Mouse (Mus musculus): ENCODE measurements around the gene a. TPM values are rescaled to one million over a fixed set of nuclear protein-coding genes. Genes with fewer than 3 reads are reported as not detected.

a gene
- polyA plus RNA-seq, 1 experiment from 2014 or later, result 5.3 TPM

DNA sequence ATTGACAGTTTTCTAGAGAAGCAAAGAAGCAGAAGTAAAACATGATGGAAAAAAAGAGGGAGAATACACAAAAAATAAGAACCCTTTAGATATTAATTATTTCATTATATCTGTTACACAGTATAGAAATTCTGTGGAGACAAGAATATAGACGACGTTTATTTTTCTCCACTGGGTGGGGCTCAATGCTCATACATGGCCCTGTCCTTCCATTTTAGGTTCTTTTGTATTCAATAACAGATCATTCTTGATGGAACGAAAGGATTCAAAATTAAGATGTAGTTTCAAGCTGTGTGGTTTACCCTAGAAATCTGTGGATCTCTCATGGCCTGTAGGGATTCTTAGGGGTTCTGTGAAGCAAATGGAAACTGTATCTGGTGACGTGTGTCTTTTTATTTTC is 142.7 kb downstream of the a start:
- H3K9me3 ChIP-seq (ENCODE audit: control insufficient read depth, low read length), result no peaks in the 10 kb centered on the region
- H3K27ac ChIP-seq (replicated peaks; ENCODE audit: low read depth, low read length), result no peak overlapping the region
- H3K9ac ChIP-seq (ENCODE audit: low read depth, low read length), result no peak overlapping the region
- no peaks in the 10 kb centered on the region for H3K27me3 ChIP-seq (replicated peaks; ENCODE audit: control insufficient read depth, insufficient read depth, low read length)
- ATAC-seq (ENCODE audit: low read depth), result no peak
- no peaks in the 10 kb centered on the region for H3K36me3 ChIP-seq (ENCODE audit: control insufficient read depth, insufficient read depth, low read length)
- no peak overlapping the region for H3K4me3 ChIP-seq (ENCODE audit: low read depth, low read length)
- H3K4me2 ChIP-seq (ENCODE audit: low read depth, low read length), result no peak overlapping the region
- H3K4me1 ChIP-seq (ENCODE audit: control insufficient read depth, insufficient read depth, low read length), result no peaks in the 10 kb centered on the region
- WGBS, result 37% methylated on average over 4 of the region's 4 CpGs
- peak; percentile 55 for DNase-seq (ENCODE audit: low spot score)

- no peak for ATAC-seq (ENCODE audit: low read depth)
- WGBS, result 63% methylated on average over 6 of the region's 6 CpGs
- H3K4me1 ChIP-seq (ENCODE audit: control insufficient read depth, insufficient read depth, low read length), result no peaks in the 10 kb centered on the region
- no peak overlapping the region for H3K4me2 ChIP-seq (ENCODE audit: low read depth, low read length)
- H3K9me3 ChIP-seq (ENCODE audit: control insufficient read depth, low read length), result no peaks in the 10 kb centered on the region
- no peak for DNase-seq (ENCODE audit: low spot score)
- H3K27ac ChIP-seq (replicated peaks; ENCODE audit: low read depth, low read length), result no peak overlapping the region
- H3K9ac ChIP-seq (ENCODE audit: low read depth, low read length), result no peak overlapping the region
- no peak overlapping the region for H3K4me3 ChIP-seq (ENCODE audit: low read depth, low read length)
- no peaks in the 10 kb centered on the region for H3K36me3 ChIP-seq (ENCODE audit: control insufficient read depth, insufficient read depth, low read length)
- H3K27me3 ChIP-seq (replicated peaks; ENCODE audit: control insufficient read depth, insufficient read depth, low read length), result no peaks in the 10 kb centered on the region
These were observed 144.9 kb downstream of the a start for GRCm38 (mm10) chr2:154936106-154936505.

GRCm38 (mm10) chr2:154936536-154937155 is 145.4 kb downstream of the a start:
- ATAC-seq (ENCODE audit: low read depth) (no peak), DNase-seq (ENCODE audit: low spot score) (no peak)
- Histone ChIP-seq H3K4me1 (ENCODE audit: control insufficient read depth, insufficient read depth, low read length) (0 out of 2 replicates have a peak, but pooled peaks cover under 1% of the 10 kb centered on the region), H3K9ac (ENCODE audit: low read depth, low read length) (no peak overlapping the region), H3K27ac (replicated peaks; ENCODE audit: low read depth, low read length) (no peak overlapping the region), H3K27me3 (replicated peaks; ENCODE audit: control insufficient read depth, insufficient read depth, low read length) (no peaks in the 10 kb centered on the region), H3K9me3 (ENCODE audit: control insufficient read depth, low read length) (no peaks in the 10 kb centered on the region), H3K4me3 (ENCODE audit: low read depth, low read length) (no peak overlapping the region), H3K36me3 (ENCODE audit: control insufficient read depth, insufficient read depth, low read length) (no peaks in the 10 kb centered on the region), H3K4me2 (ENCODE audit: low read depth, low read length) (no peak overlapping the region)
- WGBS, result 61% methylated on average over 11 of the region's 11 CpGs

DNA sequence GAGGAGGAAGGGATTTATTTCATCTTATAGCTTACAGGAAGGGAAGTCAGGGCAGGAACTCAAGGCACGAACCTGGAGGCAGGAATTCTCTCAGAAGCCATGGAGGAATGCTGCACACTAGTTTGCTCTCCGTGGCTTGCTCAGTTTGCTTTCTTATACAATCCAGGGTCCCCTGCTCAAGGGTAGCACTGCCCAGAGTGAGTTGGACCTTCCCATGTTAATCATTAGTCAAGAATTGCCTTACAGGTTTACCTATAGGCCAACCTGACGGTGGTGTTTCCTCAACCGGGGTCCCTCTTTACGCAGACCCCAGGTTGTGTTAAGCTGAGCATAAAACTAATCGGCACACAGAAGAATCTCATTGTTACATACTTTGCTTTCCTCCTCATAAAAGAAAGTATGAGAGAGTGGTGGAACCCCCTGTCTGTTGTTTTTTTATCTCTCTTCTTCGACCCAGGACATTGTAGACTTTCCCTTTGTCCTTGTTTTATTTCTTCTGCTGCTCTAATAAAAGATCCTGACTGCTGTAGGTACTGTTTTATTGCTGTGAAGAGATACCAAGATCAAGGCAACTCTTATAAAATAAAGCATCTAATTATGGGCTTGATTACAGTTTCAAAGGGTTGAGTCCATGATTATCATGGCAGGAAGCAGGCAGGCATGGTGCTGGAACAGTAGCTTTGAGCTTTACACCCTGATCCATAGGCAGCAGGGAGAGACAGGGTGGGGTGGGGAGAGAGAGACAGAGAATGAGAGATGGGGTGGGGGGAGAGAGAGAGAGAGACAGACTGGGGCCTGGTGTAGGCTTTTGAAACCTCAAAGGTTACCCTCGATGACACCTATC is 146.6 kb downstream of the a start:
- Histone ChIP-seq H3K27ac (replicated peaks; ENCODE audit: low read depth, low read length) (no peak overlapping the region), H3K4me3 (ENCODE audit: low read depth, low read length) (no peak overlapping the region), H3K4me2 (ENCODE audit: low read depth, low read length) (no peak overlapping the region), H3K9me3 (ENCODE audit: control insufficient read depth, low read length) (no peaks in the 10 kb centered on the region), H3K4me1 (ENCODE audit: control insufficient read depth, insufficient read depth, low read length) (peaks cover 5% of the 10 kb centered on the region; the same call in 1 of the 2 replicates), H3K9ac (ENCODE audit: low read depth, low read length) (no peak overlapping the region), H3K27me3 (replicated peaks; ENCODE audit: control insufficient read depth, insufficient read depth, low read length) (no peaks in the 10 kb centered on the region), H3K36me3 (ENCODE audit: control insufficient read depth, insufficient read depth, low read length) (no peaks in the 10 kb centered on the region)
- no peak for ATAC-seq (ENCODE audit: low read depth)
- 82% methylated on average over 8 of the region's 8 CpGs for WGBS
- DNase-seq (ENCODE audit: low spot score), result no peak

GRCm38 (mm10) chr2:154941952-154942351 is 150.8 kb downstream of the a start:
- Histone ChIP-seq H3K4me1 (ENCODE audit: control insufficient read depth, insufficient read depth, low read length) (peaks cover 5% of the 10 kb centered on the region; the same call in 1 of the 2 replicates), H3K27me3 (replicated peaks; ENCODE audit: control insufficient read depth, insufficient read depth, low read length) (no peaks in the 10 kb centered on the region), H3K9ac (ENCODE audit: low read depth, low read length) (no peak overlapping the region), H3K4me3 (ENCODE audit: low read depth, low read length) (no peak overlapping the region), H3K4me2 (ENCODE audit: low read depth, low read length) (no peak overlapping the region), H3K9me3 (ENCODE audit: control insufficient read depth, low read length) (no peaks in the 10 kb centered on the region), H3K36me3 (ENCODE audit: control insufficient read depth, insufficient read depth, low read length) (no peaks in the 10 kb centered on the region), H3K27ac (replicated peaks; ENCODE audit: low read depth, low read length) (no peak overlapping the region)
- 45% methylated on average over 10 of the region's 10 CpGs for WGBS
- ATAC-seq (ENCODE audit: low read depth) (no peak), DNase-seq (ENCODE audit: low spot score) (no peak)

- Histone ChIP-seq H3K4me3 (ENCODE audit: low read depth, low read length) (no peak overlapping the region), H3K27me3 (replicated peaks; ENCODE audit: control insufficient read depth, insufficient read depth, low read length) (no peaks in the 10 kb centered on the region), H3K9ac (ENCODE audit: low read depth, low read length) (0 out of 2 replicates have a peak overlapping the region, but pooled peaks have one; percentile 15), H3K4me1 (ENCODE audit: control insufficient read depth, insufficient read depth, low read length) (peaks cover 5% of the 10 kb centered on the region; the same call in 1 of the 2 replicates), H3K4me2 (ENCODE audit: low read depth, low read length) (peak overlapping the region; percentile 40), H3K36me3 (ENCODE audit: control insufficient read depth, insufficient read depth, low read length) (no peaks in the 10 kb centered on the region), H3K9me3 (ENCODE audit: control insufficient read depth, low read length) (no peaks in the 10 kb centered on the region), H3K27ac (replicated peaks; ENCODE audit: low read depth, low read length) (0 out of 2 replicates have a peak overlapping the region, but pooled peaks have one; percentile 11)
- DNase-seq (ENCODE audit: low spot score) (no peak), ATAC-seq (ENCODE audit: low read depth) (no peak)
- 42% methylated on average over 11 of the region's 11 CpGs for WGBS
These were observed 151.3 kb downstream of the a start for GRCm38 (mm10) chr2:154942546-154942945.

DNA sequence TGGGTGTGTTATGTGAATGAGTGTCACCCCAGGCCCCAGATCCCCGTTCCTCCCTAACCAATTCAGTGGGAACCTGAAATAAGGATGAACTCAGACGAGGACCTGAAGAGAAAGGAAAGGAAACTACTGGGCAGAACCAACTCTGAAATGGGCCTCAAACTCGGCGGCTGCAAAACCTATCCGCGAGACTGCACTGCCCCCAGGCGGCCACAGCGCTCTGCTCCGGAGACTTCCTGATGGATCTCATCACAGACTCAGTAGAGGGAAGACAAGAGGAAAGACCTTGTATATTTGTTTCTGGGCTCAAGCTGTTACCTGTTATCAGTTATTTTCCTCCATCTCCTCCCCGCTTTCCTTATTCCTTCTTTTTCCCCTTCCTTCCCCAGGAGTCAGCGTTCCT is 151.9 kb downstream of the a start:
- Histone ChIP-seq H3K36me3 (ENCODE audit: control insufficient read depth, insufficient read depth, low read length) (no peaks in the 10 kb centered on the region), H3K9ac (ENCODE audit: low read depth, low read length) (no peak overlapping the region), H3K9me3 (ENCODE audit: control insufficient read depth, low read length) (no peaks in the 10 kb centered on the region), H3K4me2 (ENCODE audit: low read depth, low read length) (peak overlapping the region; percentile 40), H3K27me3 (replicated peaks; ENCODE audit: control insufficient read depth, insufficient read depth, low read length) (no peaks in the 10 kb centered on the region), H3K27ac (replicated peaks; ENCODE audit: low read depth, low read length) (0 out of 2 replicates have a peak overlapping the region, but pooled peaks have one; percentile 11), H3K4me1 (ENCODE audit: control insufficient read depth, insufficient read depth, low read length) (peaks cover 5% of the 10 kb centered on the region; the same call in 1 of the 2 replicates), H3K4me3 (ENCODE audit: low read depth, low read length) (peak overlapping the region; percentile 13; the same call in 1 of the 2 replicates)
- ATAC-seq (ENCODE audit: low read depth) (peak; percentile 67; the same call in 1 of the 2 replicates), DNase-seq (ENCODE audit: low spot score) (peak; percentile 71)
- 9% methylated on average over 11 of the region's 11 CpGs for WGBS

GRCm38 (mm10) chr2:154946921-154947320 is 155.7 kb downstream of the a start:
- Histone ChIP-seq H3K9me3 (ENCODE audit: control insufficient read depth, low read length) (no peaks in the 10 kb centered on the region), H3K27me3 (replicated peaks; ENCODE audit: control insufficient read depth, insufficient read depth, low read length) (no peaks in the 10 kb centered on the region; the same call in 1 of the 2 replicates), H3K27ac (replicated peaks; ENCODE audit: low read depth, low read length) (no peak overlapping the region), H3K4me1 (ENCODE audit: control insufficient read depth, insufficient read depth, low read length) (peaks cover 5% of the 10 kb centered on the region; the same call in 1 of the 2 replicates), H3K4me3 (ENCODE audit: low read depth, low read length) (no peak overlapping the region), H3K4me2 (ENCODE audit: low read depth, low read length) (no peak overlapping the region), H3K36me3 (ENCODE audit: control insufficient read depth, insufficient read depth, low read length) (no peaks in the 10 kb centered on the region), H3K9ac (ENCODE audit: low read depth, low read length) (no peak overlapping the region)
- ATAC-seq (ENCODE audit: low read depth), result no peak
- DNase-seq (ENCODE audit: low spot score), result no peak
- 83% methylated on average over 3 of the region's 3 CpGs for WGBS
